Mouse (Mus musculus) MEL (cell line): ENCODE data around the gene Kif6.

Experiments used
- CTCF ChIP-seq, 3 experiments: IDR thresholded peaks in 2 of 3; conservative IDR thresholded peaks in 1 of 3; 2 replicates each; pipeline ENCODE4 v1.5.1; 2011 to 2012; ENCODE audit warnings: low read length in 3 of 3, low read depth in 2 of 3, mild to moderate bottlenecking in 2 of 3, improper control_type of control experiment in 1 of 3, inconsistent platforms in 1 of 3, mixed read lengths in 1 of 3, moderate library complexity in 1 of 3; ENCODE audit not compliant: control insufficient read depth in 1 of 3, insufficient read depth in 1 of 3, poor library complexity in 1 of 3, severe bottlenecking in 1 of 3
- GATA1 ChIP-seq: IDR thresholded peaks from 2 replicates; pipeline ENCODE4 v1.6.1; 2011; ENCODE audit warnings: low read depth, low read length, improper control_type of control experiment
- JUND ChIP-seq: IDR thresholded peaks from 2 replicates; pipeline ENCODE4 v1.6.1; 2011; ENCODE audit warnings: low read depth, mild to moderate bottlenecking, improper control_type of control experiment, low read length
- MAZ ChIP-seq: IDR thresholded peaks from 2 replicates; pipeline ENCODE4 v1.6.1; 2012; ENCODE audit warnings: low read depth, mild to moderate bottlenecking, inconsistent platforms, low read length, improper control_type of control experiment
- MYC ChIP-seq: IDR thresholded peaks from 2 replicates; pipeline ENCODE4 v1.6.1; 2011; ENCODE audit warnings: low read depth, mild to moderate bottlenecking, low read length, improper control_type of control experiment, moderate library complexity
- POLR2A ChIP-seq, 2 experiments: IDR thresholded peaks; 2 replicates each; pipeline ENCODE4 v1.6.1; 2011 to 2012; ENCODE audit warnings: low read length in 2 of 2, mild to moderate bottlenecking in 2 of 2, control low read depth in 1 of 2, improper control_type of control experiment in 1 of 2, low read depth in 1 of 2, moderate library complexity in 1 of 2; ENCODE audit not compliant: control insufficient read depth in 1 of 2, insufficient read depth in 1 of 2, poor library complexity in 1 of 2
- POLR2AphosphoS2 ChIP-seq: IDR thresholded peaks from 2 replicates; pipeline ENCODE4 v1.6.1; 2011; ENCODE audit warnings: low read length, improper control_type of control experiment
- RAD21 ChIP-seq: IDR thresholded peaks from 2 replicates; pipeline ENCODE4 v1.6.1; 2011; ENCODE audit warnings: mild to moderate bottlenecking, low read depth, low read length, improper control_type of control experiment
- RCOR1 ChIP-seq: IDR thresholded peaks from 2 replicates; pipeline ENCODE4 v1.6.1; 2012; ENCODE audit warnings: low read depth, mild to moderate bottlenecking, inconsistent platforms, low read length, improper control_type of control experiment
- SMC3 ChIP-seq: IDR thresholded peaks from 2 replicates; pipeline ENCODE4 v1.6.1; 2011; ENCODE audit warnings: low read depth, low read length, improper control_type of control experiment

DNA sequence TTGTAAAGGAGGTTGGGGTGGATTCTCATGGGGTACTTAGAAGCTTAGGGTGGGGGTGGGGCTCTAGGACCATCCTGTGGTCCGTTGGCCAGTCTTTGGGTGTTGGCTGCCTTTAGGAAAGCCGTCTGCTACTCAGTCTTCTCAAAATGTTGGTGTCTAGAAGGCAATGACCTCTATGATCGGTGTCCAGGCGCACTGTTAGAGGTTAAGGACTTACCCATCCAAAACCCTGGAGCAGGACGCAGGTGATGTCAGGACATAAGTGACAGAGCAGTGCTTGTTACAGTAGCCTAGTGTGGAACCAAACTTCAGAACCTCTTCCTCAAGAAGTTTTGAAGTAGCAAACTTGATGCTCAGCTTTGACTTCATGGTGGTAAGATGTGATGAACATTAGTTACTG is 170.9 kb downstream of the Kif6 start:
- TF ChIP-seq POLR2A (IDR thresholded peaks at IDR 0.05; ENCODE audit: control insufficient read depth in 1 of 2, insufficient read depth in 1 of 2, low read depth in 1 of 2, low read length in 2 of 2, poor library complexity in 1 of 2) (no peak), SMC3 (no peak), CTCF (IDR thresholded peaks at IDR 0.05 in 2 of 3, conservative IDR thresholded peaks at IDR 0.05 in 1 of 3; ENCODE audit: control insufficient read depth in 1 of 3, insufficient read depth in 1 of 3, low read depth in 2 of 3, low read length in 3 of 3, poor library complexity in 1 of 3, severe bottlenecking in 1 of 3) (no peak), POLR2AphosphoS2 (no peak), GATA1 (no peak), JUND (no peak), RCOR1 (no peak), MAZ (no peak), MYC (no peak), RAD21 (no peak)
